Mouse (Mus musculus): ENCODE measurements at regions not wholly inside any gene's neighbourhood (a gene's known extent, or its start where the extent isn't known, plus 50 kb on each side); places are given as distances from the start of the nearest gene placed in this dataset.

DNA sequence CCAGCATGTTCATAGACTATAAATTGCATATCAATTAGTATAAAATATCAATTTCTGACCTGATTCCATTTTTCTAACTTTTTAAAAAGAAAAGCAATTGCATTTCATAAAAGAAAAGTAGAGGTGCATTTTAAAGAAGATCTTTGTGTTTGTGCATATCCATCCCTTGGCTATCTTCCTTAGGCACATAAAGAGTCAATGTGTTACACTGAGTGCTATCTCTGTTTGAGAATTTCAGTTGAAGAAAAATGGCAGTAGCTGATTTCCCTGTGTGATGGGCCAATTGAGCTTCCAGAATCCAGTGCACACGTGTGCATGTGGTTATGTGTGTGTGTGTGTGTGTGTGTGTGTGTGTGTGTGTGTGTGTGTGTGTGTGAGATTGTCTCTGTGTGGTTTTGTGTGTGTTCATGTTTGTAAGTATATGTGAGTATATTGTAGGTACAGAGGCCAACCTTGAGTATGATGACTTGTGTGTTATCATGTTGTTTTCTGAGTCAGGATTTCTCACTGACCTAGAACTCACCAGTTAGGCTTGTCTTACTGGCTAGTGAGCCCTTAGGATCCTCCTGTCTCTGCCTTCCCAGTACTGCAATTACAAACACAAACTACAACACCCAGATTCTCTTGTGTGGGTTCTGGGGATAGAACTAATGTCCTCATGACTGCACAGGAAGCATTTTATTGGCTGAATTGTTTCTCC lies 249.6 kb downstream of the Cdk5rap2 start:
- no peak for DNase-seq (ENCODE audit: low read depth, low spot score)

DNA sequence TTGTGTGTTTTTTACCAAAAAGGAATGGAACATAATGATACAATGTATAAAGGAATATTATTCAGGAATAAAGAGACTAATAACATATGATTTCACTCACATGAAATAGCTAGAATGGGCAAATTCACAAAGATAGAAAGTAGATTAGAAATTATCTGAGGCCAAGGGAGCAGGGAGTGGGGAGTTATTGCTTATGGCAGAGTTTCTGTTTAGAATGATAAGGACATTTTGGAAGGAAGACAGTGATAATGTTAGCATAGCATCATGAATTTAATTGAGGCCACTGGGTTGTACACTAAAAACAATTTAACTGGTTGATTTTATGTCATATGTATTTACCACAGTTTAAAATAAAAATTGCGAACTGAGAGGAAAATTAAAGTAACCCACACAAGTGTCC lies 250.2 kb downstream of the Cdk5rap2 start:
- DNase-seq (ENCODE audit: low read depth, low spot score), result no peak

DNA sequence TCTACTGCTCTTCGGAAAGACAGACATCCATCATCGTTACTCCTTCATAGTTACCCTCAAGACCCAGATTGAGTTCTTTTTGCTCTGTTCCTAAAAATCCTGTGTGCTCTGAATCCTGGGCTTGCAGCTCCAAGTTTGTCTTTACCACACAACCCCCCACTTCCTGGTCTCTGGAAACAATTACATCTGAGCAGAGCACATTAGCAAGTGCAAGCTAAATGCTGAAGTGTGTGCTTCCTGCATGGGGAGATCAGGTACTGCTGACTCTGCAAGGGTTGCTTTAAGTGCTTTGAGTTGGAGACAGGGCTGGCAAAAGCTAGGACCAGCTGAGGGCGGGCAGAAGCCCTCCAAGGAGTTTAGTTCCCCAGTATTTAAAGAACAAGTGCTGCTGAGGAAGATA lies 257.1 kb downstream of the Cdk5rap2 start:
- DNase-seq (ENCODE audit: low read depth, low spot score), result peak; percentile 4

DNA sequence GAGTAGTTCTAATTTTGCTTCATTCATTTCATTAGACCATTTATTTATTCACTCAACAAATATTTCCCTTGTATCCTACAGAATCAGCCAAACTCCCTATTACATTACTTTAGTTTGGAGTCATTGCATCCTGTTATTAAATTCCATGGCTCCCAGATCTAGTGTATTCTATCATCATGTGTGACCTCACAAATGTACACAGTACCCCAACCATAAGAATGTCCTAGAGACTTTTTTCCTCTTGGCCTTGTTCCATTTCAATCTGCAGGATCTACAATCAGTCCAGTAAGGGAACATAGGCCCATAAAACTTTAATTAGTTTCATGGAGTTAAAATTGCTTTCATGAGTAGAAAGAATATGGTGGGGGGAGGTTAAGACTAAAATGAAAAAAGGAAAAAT lies 301.2 kb downstream of the Cdk5rap2 start:
- no peak for DNase-seq (ENCODE audit: low read depth, low spot score)

DNA sequence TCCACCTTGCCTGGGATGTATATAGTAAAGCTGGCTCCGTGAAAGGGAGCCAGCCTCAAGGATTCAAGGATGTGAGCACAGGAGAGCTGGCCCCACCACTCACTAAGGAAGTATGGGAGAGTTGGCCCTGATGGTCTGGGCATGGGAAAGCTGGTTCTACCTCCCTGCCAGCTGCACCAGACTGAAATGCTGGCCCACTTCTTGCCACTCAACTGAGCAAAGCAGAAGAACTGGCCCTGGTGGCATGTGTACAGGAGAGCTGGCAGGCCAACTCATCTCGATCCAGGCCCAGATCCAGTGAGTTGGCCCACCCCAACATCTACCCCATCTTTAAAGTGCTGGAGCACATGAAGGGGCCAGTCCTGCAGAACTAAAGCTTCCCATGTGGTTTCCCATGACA lies 304.5 kb downstream of the Cdk5rap2 start:
- no peak for DNase-seq (ENCODE audit: low read depth, low spot score)

DNA sequence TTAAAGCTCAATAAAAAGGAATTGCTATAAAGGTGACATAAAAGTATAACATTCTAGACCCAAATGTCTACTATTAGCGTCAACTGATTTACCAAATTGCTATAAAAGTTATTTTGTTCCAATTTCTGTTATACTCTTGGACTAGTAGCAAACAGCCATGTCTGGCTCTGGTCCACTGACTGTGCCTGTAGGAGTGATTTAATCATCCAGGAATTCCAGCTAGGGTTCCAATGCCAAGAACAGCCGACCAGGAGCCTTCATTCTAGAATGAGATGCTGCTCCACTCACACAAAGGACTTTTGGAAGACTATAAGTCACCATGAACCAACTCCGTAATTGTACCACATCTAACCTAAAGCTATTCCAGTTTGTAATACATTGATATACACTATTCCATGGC lies 312.9 kb downstream of the Cdk5rap2 start:
- DNase-seq (ENCODE audit: low read depth, low spot score), result no peak

DNA sequence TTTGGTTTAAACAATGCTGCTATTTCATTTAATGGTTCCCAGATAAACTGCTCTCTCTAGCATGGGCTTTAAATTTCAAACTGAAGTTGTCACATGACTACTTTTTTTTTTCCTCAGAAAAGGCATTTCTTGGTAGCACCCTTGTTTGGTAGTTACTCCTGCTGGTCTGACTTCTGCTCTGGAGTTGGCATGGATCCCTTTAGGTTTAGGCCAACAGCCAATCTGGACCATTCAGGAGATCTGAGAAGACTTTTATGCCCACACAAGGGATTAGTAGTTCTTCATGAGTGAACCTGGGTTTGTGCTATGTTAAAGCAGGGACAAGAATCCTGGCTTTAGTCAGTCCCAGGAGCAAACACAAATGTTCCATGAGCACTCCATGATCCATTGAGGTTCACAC lies 332.0 kb downstream of the Cdk5rap2 start:
- no peak for DNase-seq (ENCODE audit: low read depth, low spot score)

DNA sequence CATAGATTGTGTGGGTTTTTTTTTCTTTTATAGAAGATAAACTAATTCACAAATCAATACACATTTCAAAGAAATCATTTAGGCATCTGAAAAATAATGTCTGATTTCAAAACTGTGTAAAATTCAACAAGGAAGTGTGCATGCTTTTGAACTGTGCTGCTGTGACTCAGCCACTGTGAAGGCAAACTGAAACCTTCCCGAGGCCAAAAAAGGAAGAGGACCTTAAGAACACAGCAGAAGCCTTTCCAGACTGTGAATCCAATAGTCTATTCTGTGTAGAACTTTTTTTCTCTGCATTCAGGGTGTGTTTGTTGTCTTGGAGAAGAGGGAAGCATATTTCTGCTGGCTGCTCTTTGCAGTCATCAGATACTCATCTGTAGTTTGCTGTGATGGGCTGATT lies 347.7 kb downstream of the Cdk5rap2 start:
- DNase-seq (ENCODE audit: low read depth, low spot score), result no peak

DNA sequence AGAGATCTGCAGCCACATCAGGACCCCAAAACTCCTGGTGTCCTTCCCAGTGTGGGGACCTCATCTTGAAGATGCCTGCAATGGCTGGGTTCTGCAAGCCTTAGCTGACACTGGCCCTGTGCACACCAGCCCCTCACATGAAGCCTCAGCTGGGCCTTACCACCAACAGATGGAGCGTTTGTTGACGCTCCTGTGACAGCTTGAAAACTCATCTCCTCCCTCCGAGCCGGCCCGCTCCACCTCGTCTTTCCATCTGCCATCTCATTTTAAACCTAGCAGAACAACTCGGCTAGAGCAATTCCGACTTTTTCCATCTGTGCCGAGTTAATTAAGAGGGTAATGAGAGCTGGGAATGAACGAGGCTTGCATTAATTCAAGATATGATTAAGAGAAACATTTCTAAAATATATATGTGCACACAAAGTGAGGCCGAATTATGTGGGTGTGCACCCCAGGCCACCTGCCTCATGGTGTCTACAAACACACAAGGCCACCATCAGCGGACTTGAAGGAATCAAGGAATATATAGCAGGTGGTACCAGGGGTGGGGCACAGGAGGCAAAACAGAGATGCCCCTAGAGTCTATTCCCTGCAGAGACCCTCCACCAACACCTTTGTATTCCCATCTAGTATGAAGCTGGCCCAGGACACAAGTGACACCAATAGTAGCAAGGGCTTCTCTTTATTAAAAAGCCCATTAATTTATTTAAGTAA lies 351.3 kb downstream of the Cdk5rap2 start:
- DNase-seq (ENCODE audit: low read depth, low spot score), result no peak

DNA sequence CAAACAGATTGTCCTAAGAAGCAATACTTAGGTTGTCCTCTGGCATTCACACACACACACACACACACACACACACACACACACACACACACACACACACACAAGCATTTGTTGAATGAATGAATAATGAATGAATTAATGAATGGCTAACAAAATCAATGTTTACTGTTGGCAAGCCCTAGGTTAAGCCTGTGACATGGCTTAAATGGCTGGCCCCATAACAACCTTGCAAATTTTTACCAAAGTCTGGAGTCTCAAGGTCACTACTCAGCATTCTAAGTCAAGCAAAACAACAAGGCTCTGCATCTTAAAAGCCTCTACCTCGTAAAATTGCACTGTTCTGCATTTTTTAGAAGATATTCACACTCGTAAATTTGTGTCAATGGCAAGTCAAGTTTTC lies 357.1 kb downstream of the Cdk5rap2 start:
- no peak for DNase-seq (ENCODE audit: low read depth, low spot score)

DNA sequence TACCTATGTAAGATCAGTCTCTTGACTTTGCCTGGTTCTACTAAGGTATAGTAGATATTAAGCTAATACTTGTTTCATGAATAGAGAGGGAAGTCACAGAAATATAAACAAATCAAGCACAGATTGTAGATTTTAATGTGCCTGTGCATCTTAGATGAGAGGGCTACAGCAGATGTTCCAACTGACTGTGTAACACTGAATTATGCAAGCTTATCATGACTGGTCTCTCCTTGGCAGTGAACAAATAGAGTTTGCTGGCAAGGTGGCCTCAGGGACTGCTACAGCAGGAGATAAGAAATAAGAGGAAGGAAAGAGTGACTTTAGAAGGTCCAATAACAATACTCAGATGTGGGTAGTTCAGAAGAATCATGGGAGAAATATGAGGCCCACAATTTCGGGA lies 372.0 kb downstream of the Cdk5rap2 start:
- no peak for DNase-seq (ENCODE audit: low read depth, low spot score)

DNA sequence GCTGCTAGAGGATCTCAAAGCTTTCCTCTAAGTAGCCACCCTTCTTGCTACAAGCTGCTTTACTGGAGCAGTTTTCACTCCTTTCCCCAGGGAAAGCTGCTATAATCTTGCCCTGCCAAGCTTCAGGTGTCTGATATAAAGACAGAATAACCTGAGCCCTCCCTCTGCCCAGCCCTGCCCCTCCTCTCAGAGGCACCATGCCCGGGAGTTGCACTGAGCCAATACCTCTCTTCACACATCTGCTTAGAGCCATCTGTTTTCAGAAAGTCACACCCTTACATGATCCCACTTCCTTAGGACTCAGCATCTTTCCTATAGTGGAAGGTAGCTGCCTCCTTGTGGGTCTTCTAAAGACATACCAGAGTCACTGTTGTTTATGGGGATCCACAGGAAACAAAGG lies 374.3 kb downstream of the Cdk5rap2 start:
- DNase-seq (ENCODE audit: low read depth, low spot score), result no peak

DNA sequence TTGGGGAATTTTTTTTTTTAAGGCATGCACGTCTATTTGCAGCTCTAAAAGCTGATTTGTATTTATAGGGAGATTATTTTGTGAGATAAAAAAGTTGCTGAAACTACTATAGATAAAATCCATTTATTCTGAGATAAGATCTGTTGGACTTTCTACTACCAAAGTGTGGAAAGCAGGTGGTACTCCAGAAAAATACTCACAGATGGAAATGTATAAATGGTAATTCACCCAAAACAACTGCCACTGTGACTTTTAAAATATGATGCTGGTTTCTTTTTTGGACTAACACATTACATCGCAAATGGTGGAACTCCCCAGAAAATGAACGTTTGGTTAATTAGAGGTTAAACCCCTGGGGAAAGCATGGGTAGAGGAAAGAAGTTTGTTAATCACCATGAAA lies 377.7 kb downstream of the Cdk5rap2 start:
- no peak for DNase-seq (ENCODE audit: low read depth, low spot score)

DNA sequence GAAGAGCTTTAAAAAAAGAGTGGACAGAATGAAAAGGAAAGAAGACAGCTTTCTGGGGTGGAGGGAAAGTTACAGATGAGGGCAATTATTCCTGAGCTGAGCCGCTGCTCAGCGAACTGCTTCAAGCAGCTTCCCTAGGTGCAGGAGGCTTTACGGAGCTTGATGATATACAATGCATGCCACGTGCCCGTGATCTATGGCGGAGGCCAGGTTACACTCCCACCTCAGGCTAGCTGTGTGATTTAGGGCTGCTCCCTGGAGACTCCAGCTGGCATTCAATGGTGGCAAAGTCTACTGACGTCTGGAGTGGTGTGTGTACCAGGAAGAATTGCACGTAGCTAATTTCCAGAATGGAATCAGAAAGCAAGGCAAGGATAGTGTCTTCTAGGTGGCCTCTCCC lies 383.4 kb downstream of the Cdk5rap2 start:
- no peak for DNase-seq (ENCODE audit: low read depth, low spot score)

DNA sequence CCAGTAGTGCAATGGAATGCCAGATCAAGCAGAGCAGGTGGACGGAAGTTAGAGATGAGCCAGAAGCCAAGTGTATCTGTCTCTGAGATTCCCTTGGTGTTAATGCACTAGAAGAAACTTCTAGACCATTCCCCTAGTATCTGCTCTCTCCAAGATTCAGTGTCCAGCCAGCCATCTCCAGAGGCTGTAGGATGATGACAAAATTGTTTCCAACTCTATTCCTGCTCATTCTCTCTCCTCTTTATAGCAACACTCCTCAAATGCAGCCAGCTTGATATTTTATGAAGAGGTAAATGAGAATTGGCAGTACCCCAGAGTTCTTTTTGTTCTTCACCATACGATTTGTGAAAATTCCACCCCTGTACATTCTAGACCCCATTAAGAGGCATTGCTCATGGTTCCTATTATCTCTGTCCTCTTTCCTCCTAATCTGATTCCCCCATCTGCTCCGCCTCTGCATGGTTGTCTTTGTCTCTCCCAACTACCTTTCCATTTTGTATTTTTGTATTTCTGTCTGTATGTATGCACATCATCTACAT lies 385.3 kb downstream of the Cdk5rap2 start:
- DNase-seq (ENCODE audit: low read depth, low spot score), result no peak

DNA sequence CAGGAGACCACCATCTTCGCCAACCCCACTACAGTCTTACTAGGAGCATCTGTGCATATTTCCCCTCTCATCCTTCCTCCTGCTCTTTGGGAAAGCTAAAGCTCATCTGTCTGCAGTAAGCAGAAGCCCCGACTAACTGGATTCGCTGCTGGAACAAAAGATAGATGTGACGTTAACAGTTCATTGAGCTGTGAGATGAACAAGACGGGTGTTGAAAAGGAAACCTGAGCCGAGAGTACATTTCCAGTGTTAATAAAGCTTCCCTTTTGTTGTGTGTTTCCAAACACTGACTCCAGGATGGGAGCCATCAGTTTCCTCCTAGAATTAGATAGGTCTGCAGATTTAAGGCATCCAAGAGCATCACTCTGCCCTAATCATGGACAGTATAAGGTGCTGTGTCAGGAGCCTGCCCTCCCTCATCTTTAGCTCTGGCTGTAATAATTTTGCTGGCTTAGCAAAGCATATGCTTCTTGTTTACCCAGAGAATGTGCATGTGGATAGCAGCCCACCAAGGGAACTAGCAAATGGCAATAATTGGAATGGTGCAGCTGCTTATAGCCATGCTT lies 389.3 kb downstream of the Cdk5rap2 start:
- no peak for DNase-seq (ENCODE audit: low read depth, low spot score)

DNA sequence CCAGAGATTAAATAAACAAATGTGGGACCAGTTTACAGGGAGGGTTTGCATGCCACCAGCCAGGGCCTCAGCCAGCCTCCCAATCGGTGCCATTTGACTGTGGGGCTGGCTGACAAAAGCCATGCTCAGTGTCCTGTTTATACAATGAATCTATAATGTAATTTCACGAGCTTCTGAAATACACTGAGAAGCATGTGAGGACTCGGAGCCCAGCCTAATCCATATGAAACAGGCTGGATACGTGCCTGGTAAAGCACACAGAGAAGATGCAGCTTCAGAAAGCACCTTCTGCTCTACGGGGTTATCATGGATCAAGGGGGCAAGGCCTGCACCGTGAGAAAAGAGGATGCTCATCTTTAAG lies 398.0 kb downstream of the Cdk5rap2 start:
- no peak for DNase-seq (ENCODE audit: low read depth, low spot score)

DNA sequence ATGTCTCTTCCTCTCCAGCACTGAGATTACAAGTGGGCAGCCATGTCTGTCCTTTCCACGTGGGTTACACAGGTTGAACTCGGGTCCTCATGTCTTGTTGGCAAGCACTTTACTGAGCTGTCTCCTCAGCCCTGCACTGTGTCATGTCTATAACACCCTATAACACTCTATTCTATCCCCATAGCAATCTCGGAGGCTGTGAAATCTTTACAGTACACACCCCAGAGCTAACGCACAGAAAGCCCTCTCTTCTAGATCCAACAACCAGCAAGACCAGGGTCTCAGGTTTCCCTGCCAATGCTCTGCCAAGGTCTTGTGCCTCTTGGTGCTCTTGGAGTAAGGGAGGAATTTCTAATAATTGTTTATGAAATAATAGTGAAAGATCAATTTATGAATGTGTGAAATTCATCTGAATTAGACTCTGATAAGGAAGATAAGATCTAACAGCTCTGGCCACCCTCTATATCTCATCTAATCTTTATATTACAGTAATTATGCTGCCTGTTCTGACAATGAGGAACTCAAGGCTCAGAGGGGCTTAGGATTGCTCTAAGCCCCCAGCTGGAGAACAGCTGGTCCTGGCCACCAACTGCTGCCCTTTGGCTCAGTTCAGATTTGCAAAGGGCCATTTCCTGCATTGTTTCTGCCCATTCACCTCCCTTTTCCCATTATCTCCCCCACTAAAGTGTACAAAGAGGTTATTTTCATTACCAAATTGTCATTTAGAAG lies 398.6 kb downstream of the Cdk5rap2 start:
- DNase-seq (ENCODE audit: low read depth, low spot score), result no peak

DNA sequence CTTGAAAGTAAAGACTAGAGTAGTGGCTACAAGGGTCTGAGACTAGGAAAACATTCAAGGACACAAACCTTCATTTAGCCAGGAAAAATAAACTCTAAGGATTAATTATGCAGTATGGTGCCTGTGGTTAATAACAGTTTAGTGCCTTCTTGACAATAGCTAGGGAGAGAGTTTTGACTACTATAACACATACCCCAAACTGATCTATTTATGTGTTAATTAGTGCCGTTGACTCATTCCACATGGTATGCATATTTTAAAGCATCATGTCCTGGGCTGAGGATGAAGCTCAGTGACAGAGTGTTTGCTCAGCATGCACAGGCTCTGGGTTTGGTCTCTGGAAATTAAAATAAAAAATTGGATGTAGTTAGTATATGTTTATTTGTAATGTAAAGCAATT lies 399.8 kb downstream of the Cdk5rap2 start:
- no peak for DNase-seq (ENCODE audit: low read depth, low spot score)

DNA sequence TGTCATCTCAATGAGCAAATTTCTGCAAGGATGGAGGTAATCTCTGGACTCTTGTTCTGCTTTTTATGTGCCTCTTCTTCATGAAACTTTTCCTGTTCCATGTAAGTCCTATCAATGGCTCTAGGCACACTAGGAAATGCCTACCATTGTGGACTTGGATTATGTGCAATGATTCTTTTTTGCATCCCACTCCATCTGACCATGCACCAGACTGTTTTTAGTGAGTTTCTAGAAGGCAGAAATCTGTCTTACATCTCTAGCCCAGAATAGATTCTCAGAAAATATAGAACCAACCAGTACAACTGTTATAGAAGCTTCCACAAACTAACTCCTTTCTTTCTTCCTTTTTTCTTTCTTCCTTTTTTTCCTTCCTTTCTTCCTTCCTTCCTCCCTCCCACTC lies 405.3 kb downstream of the Cdk5rap2 start:
- no peak for DNase-seq (ENCODE audit: low read depth, low spot score)

DNA sequence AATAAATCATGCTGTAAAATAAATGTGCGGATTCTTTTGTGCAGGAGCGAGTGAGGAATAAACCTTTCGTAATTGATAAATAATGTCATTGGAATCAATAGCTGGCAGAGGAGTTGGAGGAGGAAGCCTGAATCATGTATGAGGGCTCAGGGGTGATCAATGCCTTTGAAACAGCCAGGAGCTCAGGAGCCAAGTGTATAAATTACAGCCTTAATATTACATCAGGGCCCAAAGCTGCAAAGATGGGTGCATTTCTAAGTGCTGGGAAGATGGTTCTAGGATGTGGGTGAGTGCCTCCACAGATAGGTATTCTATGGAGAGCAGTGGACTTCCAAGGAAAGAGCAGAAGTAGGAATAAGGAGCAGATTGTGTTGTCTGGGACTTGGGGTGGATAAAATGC lies 417.0 kb downstream of the Cdk5rap2 start:
- DNase-seq (ENCODE audit: low read depth, low spot score), result no peak

DNA sequence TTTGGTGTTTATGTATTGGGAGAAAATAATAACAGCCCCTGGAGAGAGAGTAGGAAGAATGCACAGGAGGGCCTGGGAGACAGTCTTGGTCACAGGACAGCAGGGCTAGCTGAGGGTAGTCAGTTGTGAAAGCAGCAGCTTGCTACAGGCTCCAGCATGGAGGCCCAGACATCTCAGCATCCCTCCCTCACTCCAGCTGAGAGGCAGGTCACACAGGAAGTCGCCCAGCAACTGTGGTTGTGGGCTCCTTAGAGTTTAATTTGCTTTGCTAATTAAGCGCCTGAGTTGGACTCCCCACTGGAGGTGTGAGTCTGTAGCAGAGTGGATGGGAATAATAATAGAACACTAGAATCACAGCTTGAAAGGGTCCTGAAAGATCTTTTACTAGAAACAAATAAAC lies 436.0 kb downstream of the Cdk5rap2 start:
- DNase-seq (ENCODE audit: low read depth, low spot score), result peak; percentile 20
